Mouse (Mus musculus) C2C12 (cell line): Measurements from ENCODE around the gene Runx2. TPM values are rescaled to one million over a fixed set of nuclear protein-coding genes. Genes with fewer than 3 reads are reported as not detected.

Experiments
- H3K27me3 ChIP-seq: one replicate; pipeline ENCODE4 v1.6.1; 2011; ENCODE audit not compliant: control insufficient read depth, insufficient read depth, insufficient read length
- H3K36me3 ChIP-seq: one replicate; pipeline ENCODE4 v1.6.1; 2011; ENCODE audit not compliant: control insufficient read depth, insufficient read depth
- H3K4me3 ChIP-seq: one replicate; pipeline ENCODE4 v1.5.1; 2011; ENCODE audit warnings: mild to moderate bottlenecking, control low read depth; ENCODE audit not compliant: poor library complexity, insufficient read depth, severe bottlenecking
- H3K79me2 ChIP-seq: one replicate; pipeline ENCODE4 v1.6.1; 2011; ENCODE audit not compliant: control insufficient read depth, insufficient read depth
- H3K79me3 ChIP-seq: one replicate; pipeline ENCODE4 v1.6.1; 2011; ENCODE audit warnings: low read depth, control low read depth
- H3ac ChIP-seq: one replicate; pipeline ENCODE3; 2011; ENCODE audit warnings: low read depth; ENCODE audit not compliant: control insufficient read depth, insufficient read length
- CEBPB ChIP-seq: IDR thresholded peaks from one replicate; pipeline ENCODE4 v1.6.1; 2011; ENCODE audit warnings: low read depth, mild to moderate bottlenecking, control low read depth, moderate library complexity
- CTCF ChIP-seq: IDR thresholded peaks from one replicate; pipeline ENCODE4 v1.5.1; 2011; ENCODE audit not compliant: control insufficient read depth, insufficient read depth, insufficient read length
- FOSL1 ChIP-seq: IDR thresholded peaks from one replicate; pipeline ENCODE4 v1.8.0; 2011; ENCODE audit warnings: mild to moderate bottlenecking, low read length; ENCODE audit not compliant: poor library complexity, insufficient read depth, severe bottlenecking
- MAX ChIP-seq: IDR thresholded peaks from one replicate; pipeline ENCODE4 v1.6.1; 2011; ENCODE audit warnings: mild to moderate bottlenecking, control low read depth
- MYOD1 ChIP-seq: IDR thresholded peaks from one replicate; pipeline ENCODE4 v1.6.1; 2011; ENCODE audit warnings: low read depth; ENCODE audit not compliant: control insufficient read depth, insufficient read length
- MYOG ChIP-seq: IDR thresholded peaks from one replicate; pipeline ENCODE4 v1.6.1; 2011; ENCODE audit not compliant: control insufficient read depth, insufficient read length; ENCODE audit errors: extremely low read depth
- USF1 ChIP-seq: IDR thresholded peaks from one replicate; pipeline ENCODE4 v1.6.1; 2011; ENCODE audit warnings: low read depth, mild to moderate bottlenecking, control low read depth, moderate library complexity
- polyA plus RNA-seq: library from polyadenylated mRNA; unstranded; fragments of >200 nt; fragmentation: generic; extraction: Trizol; gene quantifications from one replicate; pipeline ENCODE4 v1.2.1, GENCODE M21; 2012; ENCODE audit warnings: missing spikeins

The Runx2 gene
- polyA plus RNA-seq, 1 experiment, result 16.6 TPM

DNA sequence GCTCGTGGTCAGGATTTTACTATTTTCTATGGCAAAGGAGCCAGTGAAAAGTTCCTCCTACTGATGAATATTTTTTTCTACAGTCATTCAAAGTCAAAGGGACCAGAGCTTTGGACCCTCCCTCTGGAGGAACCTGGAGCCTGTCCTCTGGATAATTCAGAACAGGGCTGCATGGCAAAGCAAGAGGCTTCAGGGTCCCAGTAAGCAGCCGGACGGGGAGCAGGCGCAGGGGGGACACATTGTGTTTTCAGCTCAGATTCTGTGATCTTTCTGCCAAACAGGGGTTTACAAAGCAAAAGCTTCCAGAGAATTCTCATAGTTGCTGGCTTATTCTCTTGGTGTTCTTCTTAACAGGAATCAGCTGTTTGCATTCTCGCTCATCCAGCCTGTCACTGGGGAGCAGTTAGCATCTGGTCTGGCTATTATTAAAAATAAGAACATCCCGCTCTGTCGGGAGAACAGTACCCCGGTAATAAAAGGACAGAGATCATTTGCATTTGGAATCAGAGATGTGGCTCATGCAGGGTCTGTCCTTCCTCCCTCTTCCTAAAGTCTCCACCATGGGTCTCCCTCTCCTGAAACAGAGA is 216.6 kb downstream of the Runx2 start:
- Histone ChIP-seq H3K27me3 (no peaks in the 10 kb centered on the region), H3K36me3 (no peaks in the 10 kb centered on the region), H3K79me2 (no peaks in the 10 kb centered on the region), H3ac (no peak overlapping the region), H3K79me3 (no peaks in the 10 kb centered on the region), H3K4me3 (no peak overlapping the region)
- TF ChIP-seq CTCF (no peak), CEBPB (no peak), MYOD1 (no peak), FOSL1 (no peak), MYOG (no peak), USF1 (no peak), MAX (no peak)

DNA sequence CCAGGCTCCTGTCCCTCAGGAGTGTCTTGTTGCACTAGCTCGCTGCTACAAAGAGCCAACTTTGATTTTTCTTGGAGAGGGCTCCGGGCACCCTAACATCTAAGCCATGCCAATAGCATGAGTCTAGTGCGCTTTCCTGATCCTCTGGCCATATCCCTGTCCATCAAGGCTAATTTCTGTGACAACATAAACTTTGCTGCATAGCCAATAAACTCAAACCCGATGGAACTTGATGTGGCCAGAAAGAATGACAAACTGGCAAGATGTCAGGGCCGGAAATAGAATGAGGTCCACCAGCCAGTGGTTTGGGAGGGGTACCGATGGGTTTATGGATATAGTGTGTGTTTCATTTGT is 221.9 kb downstream of the Runx2 start:
- no peaks in the 10 kb centered on the region for H3K79me3 ChIP-seq
- H3K27me3 ChIP-seq, result no peaks in the 10 kb centered on the region
- no peaks in the 10 kb centered on the region for H3K79me2 ChIP-seq
- H3K36me3 ChIP-seq, result no peaks in the 10 kb centered on the region
- TF ChIP-seq FOSL1 (no peak), CEBPB (no peak), USF1 (no peak), CTCF (no peak), MYOD1 (no peak), MAX (no peak), MYOG (no peak)
- H3K4me3 ChIP-seq, result no peak overlapping the region
- H3ac ChIP-seq, result no peak overlapping the region

GRCm38 (mm10) chr17:44592067-44592736 is 222.4 kb downstream of the Runx2 start:
- Histone ChIP-seq H3K79me3 (no peaks in the 10 kb centered on the region), H3K27me3 (no peaks in the 10 kb centered on the region), H3K79me2 (no peaks in the 10 kb centered on the region), H3K36me3 (no peaks in the 10 kb centered on the region), H3ac (no peak overlapping the region), H3K4me3 (no peak overlapping the region)
- TF ChIP-seq CTCF (no peak), FOSL1 (no peak), MAX (no peak), MYOD1 (no peak), CEBPB (no peak), MYOG (no peak), USF1 (no peak)

GRCm38 (mm10) chr17:44588470-44588869 is 226.1 kb downstream of the Runx2 start:
- Histone ChIP-seq H3ac (no peak overlapping the region), H3K36me3 (no peaks in the 10 kb centered on the region), H3K4me3 (no peak overlapping the region), H3K27me3 (no peaks in the 10 kb centered on the region), H3K79me2 (no peaks in the 10 kb centered on the region), H3K79me3 (no peaks in the 10 kb centered on the region)
- no peak for TF ChIP-seq FOSL1
- no peak for TF ChIP-seq CTCF
- TF ChIP-seq CEBPB, result no peak
- TF ChIP-seq USF1, result no peak
- TF ChIP-seq MYOD1, result no peak
- no peak for TF ChIP-seq MYOG
- no peak for TF ChIP-seq MAX

GRCm38 (mm10) chr17:44588020-44588419 is 226.6 kb downstream of the Runx2 start:
- no peak overlapping the region for H3K4me3 ChIP-seq
- H3ac ChIP-seq, result no peak overlapping the region
- no peak for TF ChIP-seq CTCF
- no peak for TF ChIP-seq CEBPB
- TF ChIP-seq USF1, result no peak
- TF ChIP-seq FOSL1, result no peak
- no peak for TF ChIP-seq MYOG
- TF ChIP-seq MAX, result no peak
- TF ChIP-seq MYOD1, result no peak
- no peaks in the 10 kb centered on the region for H3K27me3 ChIP-seq
- H3K36me3 ChIP-seq, result no peaks in the 10 kb centered on the region
- no peaks in the 10 kb centered on the region for H3K79me3 ChIP-seq
- H3K79me2 ChIP-seq, result no peaks in the 10 kb centered on the region

- Histone ChIP-seq H3K79me2 (no peaks in the 10 kb centered on the region), H3K27me3 (no peaks in the 10 kb centered on the region), H3ac (no peak overlapping the region), H3K4me3 (no peak overlapping the region), H3K36me3 (no peaks in the 10 kb centered on the region), H3K79me3 (no peaks in the 10 kb centered on the region)
- TF ChIP-seq CEBPB (no peak), MYOD1 (no peak), MAX (no peak), USF1 (no peak), CTCF (no peak), FOSL1 (no peak), MYOG (no peak)
These were observed 228.4 kb downstream of the Runx2 start for GRCm38 (mm10) chr17:44586196-44586595.
